Mouse (Mus musculus) hindlimb bud, embryonic 11.5 days (tissue): ENCODE results near the gene 4930426L09Rik.

Experiments
- DNase-seq: peaks from one replicate; pipeline ENCODE4 v3.0.0-alpha.2; 2012; ENCODE audit warnings: low read depth, low spot score; ENCODE audit errors: extremely low spot score

Gene 4930426L09Rik

GRCm38 (mm10) chr2:18969066-18969681 is 29.0 kb upstream of the 4930426L09Rik start:
- no peak for DNase-seq

GRCm38 (mm10) chr2:18970461-18970860 is 27.7 kb upstream of the 4930426L09Rik start:
- DNase-seq, result no peak

- no peak for DNase-seq
Measured at GRCm38 (mm10) chr2:18971564-18971963, 26.6 kb upstream of the 4930426L09Rik start.

- no peak for DNase-seq
Measured at GRCm38 (mm10) chr2:18974882-18975645, 23.1 kb upstream of the 4930426L09Rik start.

- DNase-seq, result no peak
Measured at GRCm38 (mm10) chr2:18976175-18976574, 22.0 kb upstream of the 4930426L09Rik start.

GRCm38 (mm10) chr2:18977201-18977805 is 20.8 kb upstream of the 4930426L09Rik start:
- no peak for DNase-seq

GRCm38 (mm10) chr2:18979046-18979445 is 19.1 kb upstream of the 4930426L09Rik start:
- no peak for DNase-seq

GRCm38 (mm10) chr2:18979675-18980074 is 18.5 kb upstream of the 4930426L09Rik start:
- DNase-seq, result no peak

GRCm38 (mm10) chr2:18982581-18982980 is 15.6 kb upstream of the 4930426L09Rik start:
- no peak for DNase-seq

- DNase-seq, result no peak
Measured at GRCm38 (mm10) chr2:18983546-18983945, 14.6 kb upstream of the 4930426L09Rik start.

- no peak for DNase-seq
Measured at GRCm38 (mm10) chr2:18984095-18984847, 13.9 kb upstream of the 4930426L09Rik start.

- no peak for DNase-seq
Measured at GRCm38 (mm10) chr2:18985506-18985905, 12.6 kb upstream of the 4930426L09Rik start.

GRCm38 (mm10) chr2:18988885-18989284 is 9.3 kb upstream of the 4930426L09Rik start:
- no peak for DNase-seq

- DNase-seq, result no peak
Measured at GRCm38 (mm10) chr2:18992512-18993510, 5.3 kb upstream of the 4930426L09Rik start.

- no peak for DNase-seq
Measured at GRCm38 (mm10) chr2:18996451-18997211, 1.5 kb upstream of the 4930426L09Rik start.

GRCm38 (mm10) chr2:18997387-18997971 is 664 bp upstream of the 4930426L09Rik start:
- no peak for DNase-seq

GRCm38 (mm10) chr2:18999395-18999794 is 1.3 kb downstream of the 4930426L09Rik start:
- no peak for DNase-seq

GRCm38 (mm10) chr2:19004801-19005200 is 6.7 kb downstream of the 4930426L09Rik start:
- no peak for DNase-seq

- DNase-seq, result no peak
Measured at GRCm38 (mm10) chr2:19006124-19006523, 8.0 kb downstream of the 4930426L09Rik start.
